Mouse (Mus musculus) limb, embryonic 11.5 days (tissue): ENCODE measurements at regions not wholly inside any gene's neighbourhood (a gene's known extent, or its start where the extent isn't known, plus 50 kb on each side); places are given as distances from the start of the nearest gene placed in this dataset.

ENCODE experiments used
- ATAC-seq: fragments of 200-750 bp; cut with Nextera tagmentation; 2 replicates; pipeline ENCODE4 v1.8.0; 2017; ENCODE audit warnings: low read depth; ENCODE audit not compliant: insufficient number of reproducible peaks, low FRiP score, low TSS enrichment
- DNase-seq: peaks from one replicate; pipeline ENCODE4 v3.0.0-alpha.2; 2015; ENCODE audit warnings: low spot score
- H3K27ac ChIP-seq: fragments of 300-500 bp; sonication (generic); replicated peaks from 2 replicates; pipeline ENCODE4 v1.5.1; 2014; ENCODE audit warnings: low read depth, mild to moderate bottlenecking, low read length
- H3K27me3 ChIP-seq: fragments of 300-500 bp; sonication (generic); 2 replicates; pipeline ENCODE4 v1.6.1; 2014; ENCODE audit warnings: mild to moderate bottlenecking, low read length, mixed read lengths; ENCODE audit not compliant: control insufficient read depth, insufficient read depth
- H3K36me3 ChIP-seq: fragments of 300-500 bp; sonication (generic); 2 replicates; pipeline ENCODE4 v1.6.1; 2014; ENCODE audit warnings: mild to moderate bottlenecking, low read length, moderate library complexity, mixed read lengths; ENCODE audit not compliant: control insufficient read depth, insufficient read depth
- H3K4me1 ChIP-seq: fragments of 300-500 bp; sonication (generic); 2 replicates; pipeline ENCODE4 v1.6.1; 2014; ENCODE audit warnings: low read length, mixed read lengths; ENCODE audit not compliant: control insufficient read depth, insufficient read depth
- H3K4me2 ChIP-seq: fragments of 300-500 bp; sonication (generic); 2 replicates; pipeline ENCODE4 v1.6.1; 2014; ENCODE audit warnings: low read depth, mild to moderate bottlenecking, moderate library complexity; ENCODE audit not compliant: severe bottlenecking
- H3K4me3 ChIP-seq: fragments of 300-500 bp; sonication (generic); 2 replicates; pipeline ENCODE4 v1.5.1; 2014; ENCODE audit warnings: low read depth, low read length
- H3K9ac ChIP-seq: fragments of 300-500 bp; sonication (generic); 2 replicates; pipeline ENCODE4 v1.6.1; 2014; ENCODE audit warnings: mild to moderate bottlenecking, low read length
- H3K9me3 ChIP-seq: fragments of 300-500 bp; sonication (generic); 2 replicates; pipeline ENCODE4 v1.6.1; 2016; ENCODE audit warnings: low read length; ENCODE audit not compliant: control insufficient read depth
- WGBS: fragments of 180-500 bp; shearing (Covaris S2); extraction: QIAGEN DNeasy Blood & Tissue Kit; methylation state at CpG from one replicate; pipeline ENCODE4 v1.1.7; 2014; 5-methylcytosine and 5-hydroxymethylcytosine counted together

- DNase-seq (no peak), ATAC-seq (no peak)
- WGBS = 95% methylated on average over 5 of the region's 5 CpGs
- Histone ChIP-seq H3K9me3 (no peaks in the 10 kb centered on the region), H3K4me1 (no peaks in the 10 kb centered on the region), H3K9ac (no peak overlapping the region), H3K36me3 (no peaks in the 10 kb centered on the region), H3K4me3 (no peak overlapping the region), H3K4me2 (no peak overlapping the region), H3K27ac (no peak overlapping the region), H3K27me3 (no peaks in the 10 kb centered on the region)
Measured at GRCm38 (mm10) chr14:76837583-76838220, 198.9 kb upstream of the Ccdc122 start.

- Histone ChIP-seq H3K9ac (no peak overlapping the region), H3K27me3 (no peaks in the 10 kb centered on the region), H3K4me2 (no peak overlapping the region), H3K9me3 (no peaks in the 10 kb centered on the region), H3K4me1 (no peaks in the 10 kb centered on the region), H3K36me3 (no peaks in the 10 kb centered on the region), H3K27ac (0 out of 2 replicates have a peak overlapping the region, but pooled peaks have one; percentile 25), H3K4me3 (no peak overlapping the region)
- no peak for DNase-seq
- 58% methylated on average over 10 of the region's 10 CpGs for WGBS
- no peak for ATAC-seq
Measured at GRCm38 (mm10) chr14:76836926-76837516, 199.6 kb upstream of the Ccdc122 start.

GRCm38 (mm10) chr14:76836271-76836670 is 200.3 kb upstream of the Ccdc122 start:
- no peaks in the 10 kb centered on the region for H3K9me3 ChIP-seq
- H3K27ac ChIP-seq = no peak overlapping the region
- no peak overlapping the region for H3K4me2 ChIP-seq
- H3K9ac ChIP-seq = no peak overlapping the region
- no peaks in the 10 kb centered on the region for H3K36me3 ChIP-seq
- no peak for ATAC-seq
- no peak overlapping the region for H3K4me3 ChIP-seq
- H3K27me3 ChIP-seq = no peaks in the 10 kb centered on the region
- WGBS = 89% methylated on average over 2 of the region's 2 CpGs
- no peak for DNase-seq
- no peaks in the 10 kb centered on the region for H3K4me1 ChIP-seq

GRCm38 (mm10) chr14:76834084-76834483 is 202.5 kb upstream of the Ccdc122 start:
- no peak for ATAC-seq
- Histone ChIP-seq H3K9me3 (no peaks in the 10 kb centered on the region), H3K27me3 (no peaks in the 10 kb centered on the region), H3K4me2 (no peak overlapping the region), H3K9ac (no peak overlapping the region), H3K4me1 (no peaks in the 10 kb centered on the region), H3K36me3 (no peaks in the 10 kb centered on the region), H3K27ac (no peak overlapping the region), H3K4me3 (no peak overlapping the region)
- no peak for DNase-seq
- WGBS = 70% methylated on average over 6 of the region's 6 CpGs

- H3K4me2 ChIP-seq = no peak overlapping the region
- H3K4me1 ChIP-seq = no peaks in the 10 kb centered on the region
- DNase-seq (no peak), ATAC-seq (no peak)
- no peak overlapping the region for H3K9ac ChIP-seq
- no peaks in the 10 kb centered on the region for H3K36me3 ChIP-seq
- no peak overlapping the region for H3K27ac ChIP-seq
- 77% methylated on average over 1 of the region's 1 CpGs for WGBS
- H3K4me3 ChIP-seq = no peak overlapping the region
- H3K9me3 ChIP-seq = no peaks in the 10 kb centered on the region
- no peaks in the 10 kb centered on the region for H3K27me3 ChIP-seq
Measured at GRCm38 (mm10) chr14:76829161-76829510, 207.4 kb upstream of the Ccdc122 start.

- Histone ChIP-seq H3K9ac (no peak overlapping the region), H3K4me2 (no peak overlapping the region), H3K4me3 (no peak overlapping the region), H3K27me3 (no peaks in the 10 kb centered on the region), H3K36me3 (no peaks in the 10 kb centered on the region), H3K9me3 (no peaks in the 10 kb centered on the region), H3K27ac (no peak overlapping the region), H3K4me1 (no peaks in the 10 kb centered on the region)
- ATAC-seq (no peak), DNase-seq (no peak)
- WGBS = 75% methylated on average over 10 of the region's 10 CpGs
Measured at GRCm38 (mm10) chr14:76828453-76829160, 208.0 kb upstream of the Ccdc122 start.

- no peak overlapping the region for H3K4me2 ChIP-seq
- no peak overlapping the region for H3K9ac ChIP-seq
- H3K9me3 ChIP-seq = no peaks in the 10 kb centered on the region
- no peaks in the 10 kb centered on the region for H3K36me3 ChIP-seq
- no peak overlapping the region for H3K4me3 ChIP-seq
- no peaks in the 10 kb centered on the region for H3K4me1 ChIP-seq
- no peaks in the 10 kb centered on the region for H3K27me3 ChIP-seq
- WGBS = 95% methylated on average over 3 of the region's 3 CpGs
- no peak overlapping the region for H3K27ac ChIP-seq
- no peak for DNase-seq
- no peak for ATAC-seq
Measured at GRCm38 (mm10) chr14:76824066-76824465, 212.5 kb upstream of the Ccdc122 start.

- no peaks in the 10 kb centered on the region for H3K27me3 ChIP-seq
- no peak overlapping the region for H3K4me3 ChIP-seq
- no peak overlapping the region for H3K4me2 ChIP-seq
- H3K9ac ChIP-seq = no peak overlapping the region
- DNase-seq (no peak), ATAC-seq (no peak)
- no peak overlapping the region for H3K27ac ChIP-seq
- no peaks in the 10 kb centered on the region for H3K36me3 ChIP-seq
- H3K9me3 ChIP-seq = no peaks in the 10 kb centered on the region
- 74% methylated on average over 9 of the region's 9 CpGs for WGBS
- no peaks in the 10 kb centered on the region for H3K4me1 ChIP-seq
Measured at GRCm38 (mm10) chr14:76822766-76823325, 213.7 kb upstream of the Ccdc122 start.
